Mouse (Mus musculus) lung, postnatal 25 days (tissue): ENCODE measurements at regions not wholly inside any gene's neighbourhood (a gene's known extent, or its start where the extent isn't known, plus 50 kb on each side); places are given as distances from the start of the nearest gene placed in this dataset.

ENCODE experiments used
- DNase-seq: peaks from one replicate; pipeline ENCODE4 v3.0.0; 2022; ENCODE audit warnings: low spot score

GRCm38 (mm10) chr1:67359824-67360223 is 237.0 kb downstream of the Cps1 start:
- DNase-seq, result no peak

GRCm38 (mm10) chr1:67366038-67366437 is 243.2 kb downstream of the Cps1 start:
- no peak for DNase-seq

- no peak for DNase-seq
Observed at GRCm38 (mm10) chr1:67366485-67366884, 243.7 kb downstream of the Cps1 start.

- DNase-seq, result no peak
Observed at GRCm38 (mm10) chr1:67382366-67382765, 259.5 kb downstream of the Cps1 start.

GRCm38 (mm10) chr1:67385377-67385776 is 262.6 kb downstream of the Cps1 start:
- DNase-seq, result no peak

- no peak for DNase-seq
Observed at GRCm38 (mm10) chr1:67386877-67387276, 264.1 kb downstream of the Cps1 start.

- DNase-seq, result no peak
Observed at GRCm38 (mm10) chr1:67397757-67398446, 275.1 kb downstream of the Cps1 start.

GRCm38 (mm10) chr1:67409531-67409930 is 286.7 kb downstream of the Cps1 start:
- DNase-seq, result no peak

- DNase-seq, result no peak
Observed at GRCm38 (mm10) chr1:67417196-67417595, 294.4 kb downstream of the Cps1 start.

GRCm38 (mm10) chr1:67428398-67428797 is 305.6 kb downstream of the Cps1 start:
- no peak for DNase-seq

GRCm38 (mm10) chr1:67450831-67451230 is 328.0 kb downstream of the Cps1 start:
- DNase-seq, result no peak

GRCm38 (mm10) chr1:67464203-67464602 is 341.4 kb downstream of the Cps1 start:
- DNase-seq, result no peak

GRCm38 (mm10) chr1:67465527-67465926 is 342.7 kb downstream of the Cps1 start:
- no peak for DNase-seq

GRCm38 (mm10) chr1:67477006-67477405 is 354.2 kb downstream of the Cps1 start:
- DNase-seq, result no peak

GRCm38 (mm10) chr1:67477966-67478365 is 355.1 kb downstream of the Cps1 start:
- no peak for DNase-seq

- no peak for DNase-seq
Observed at GRCm38 (mm10) chr1:67481974-67482373, 359.1 kb downstream of the Cps1 start.

GRCm38 (mm10) chr1:67504140-67504539 is 381.3 kb downstream of the Cps1 start:
- DNase-seq, result no peak

GRCm38 (mm10) chr1:67505746-67506145 is 382.9 kb downstream of the Cps1 start:
- no peak for DNase-seq

- DNase-seq, result peak; percentile 1
Observed at GRCm38 (mm10) chr1:67518295-67518694, 395.5 kb downstream of the Cps1 start.

GRCm38 (mm10) chr1:67558728-67559127 is 435.9 kb downstream of the Cps1 start:
- no peak for DNase-seq

- DNase-seq, result no peak
Observed at GRCm38 (mm10) chr1:67559179-67559578, 436.4 kb downstream of the Cps1 start.

- no peak for DNase-seq
Observed at GRCm38 (mm10) chr1:67571616-67572015, 448.8 kb downstream of the Cps1 start.

- no peak for DNase-seq
Observed at GRCm38 (mm10) chr1:67579732-67580131, 456.9 kb downstream of the Cps1 start.
